Mouse (Mus musculus) limb, embryonic 10.5 days (tissue): ENCODE results near the gene 6030445D17Rik. TPM values are rescaled to one million over a fixed set of nuclear protein-coding genes. Genes with fewer than 3 reads are reported as not detected.

ENCODE experiments used
- polyA plus RNA-seq: library from polyadenylated mRNA; unstranded; fragments of >200 nt; fragmentation: Nextera tagmentation; extraction: Ambion mirVana; gene quantifications from 2 replicates; pipeline ENCODE4 v1.2.1, GENCODE M21; 2016

6030445D17Rik gene
- polyA plus RNA-seq, 1 experiment from 2014 or later = 0.16 TPM

Other genes starting within 250 kb of the 6030445D17Rik start
- gene Tcea3, start 214.5 kb upstream of the 6030445D17Rik start, polyA plus RNA-seq = 1.5 and 1.8 TPM in 2 replicates
- gene Zfp46, start 177.6 kb upstream of the 6030445D17Rik start, polyA plus RNA-seq = 20.2 and 24.6 TPM in 2 replicates
- gene Hnrnpr, start 151.3 kb upstream of the 6030445D17Rik start, polyA plus RNA-seq = 219 and 255 TPM in 2 replicates
- 0.30 TPM in 1 of 2 replicates, not detected in the other for gene Htr1d, start 38.7 kb upstream of the 6030445D17Rik start, polyA plus RNA-seq
- gene Luzp1, start 7.5 kb downstream of the 6030445D17Rik start, polyA plus RNA-seq = 151 and 152 TPM in 2 replicates
- 58.7 and 62.0 TPM in 2 replicates for gene Kdm1a, start 140.5 kb downstream of the 6030445D17Rik start, polyA plus RNA-seq
- not detected in 2 replicates for gene Tex46, start 148.2 kb downstream of the 6030445D17Rik start, polyA plus RNA-seq
- not detected in 2 replicates for gene Lactbl1, start 160.4 kb downstream of the 6030445D17Rik start, polyA plus RNA-seq